Mouse (Mus musculus): Measurements from ENCODE around the gene Thap7. TPM values are rescaled to one million over a fixed set of nuclear protein-coding genes. Genes with fewer than 3 reads are reported as not detected.

Gene Thap7
- total and polyA plus RNA-seq, 2 experiments from 2014 or later = 57.1 to 65.5 TPM

- Histone ChIP-seq H3K4me1 (ENCODE audit: insufficient read depth, low read length) (no peaks in the 10 kb centered on the region), H3K27me3 (ENCODE audit: insufficient read depth, low read length) (no peaks in the 10 kb centered on the region), H3K9ac (replicated peaks; ENCODE audit: low read length, poor library complexity, severe bottlenecking) (no peak overlapping the region), H3K36me3 (ENCODE audit: insufficient read depth, low read length) (peaks cover 4% of the 10 kb centered on the region; the same call in 1 of the 2 replicates), H3K27ac (ENCODE audit: low read depth, low read length) (no peak overlapping the region), H3K4me2 (ENCODE audit: low read depth, low read length, poor library complexity, severe bottlenecking) (no peak overlapping the region), H3K4me3 (ENCODE audit: low read depth, low read length) (no peak overlapping the region), H3K9me3 (ENCODE audit: low read length) (no peaks in the 10 kb centered on the region)
- no peak for TF ChIP-seq CTCF (IDR thresholded peaks at IDR 0.05)
- WGBS = 53% methylated on average over 4 of the region's 4 CpGs
- DNase-seq (ENCODE audit: low spot score) (no peak), ATAC-seq (ENCODE audit: low FRiP score) (no peak)
Observed at GRCm38 (mm10) chr16:17478331-17478943, 52.5 kb downstream of the Thap7 start.

Other genes starting within 250 kb of the Thap7 start
- 7.3 and 9.4 TPM in 2 replicates for gene Serpind1, start 199.8 kb downstream of the Thap7 start, total RNA-seq (2014; rRNA removed)
- gene Serpind1, start 199.8 kb downstream of the Thap7 start, polyA plus RNA-seq (2015; fragmentation: Nextera tagmentation; extraction: Ambion mirVana) = 9.4 and 10.0 TPM in 2 replicates
- gene Snap29, start 125.2 kb downstream of the Thap7 start, total RNA-seq (2014; rRNA removed) = 40.5 and 42.5 TPM in 2 replicates
- gene Snap29, start 125.2 kb downstream of the Thap7 start, polyA plus RNA-seq (2015; fragmentation: Nextera tagmentation; extraction: Ambion mirVana) = 14.5 and 16.2 TPM in 2 replicates
- 122 and 135 TPM in 2 replicates for gene Pi4ka, start 124.8 kb downstream of the Thap7 start, total RNA-seq (2014; rRNA removed)
- 46.5 and 49.3 TPM in 2 replicates for gene Pi4ka, start 124.8 kb downstream of the Thap7 start, polyA plus RNA-seq (2015; fragmentation: Nextera tagmentation; extraction: Ambion mirVana)
- gene Crkl, start 79.1 kb downstream of the Thap7 start, total RNA-seq (2014; rRNA removed) = 47.8 and 54.4 TPM in 2 replicates
- gene Crkl, start 79.1 kb downstream of the Thap7 start, polyA plus RNA-seq (2015; fragmentation: Nextera tagmentation; extraction: Ambion mirVana) = 58.2 and 61.1 TPM in 2 replicates
- 16.2 and 23.2 TPM in 2 replicates for gene Aifm3, start 41.5 kb downstream of the Thap7 start, total RNA-seq (2014; rRNA removed)
- gene Aifm3, start 41.5 kb downstream of the Thap7 start, polyA plus RNA-seq (2015; fragmentation: Nextera tagmentation; extraction: Ambion mirVana) = 12.5 and 14.1 TPM in 2 replicates
- gene Lztr1, start 22.4 kb downstream of the Thap7 start, total RNA-seq (2014; rRNA removed) = 221 and 264 TPM in 2 replicates
- 94.0 and 104 TPM in 2 replicates for gene Lztr1, start 22.4 kb downstream of the Thap7 start, polyA plus RNA-seq (2015; fragmentation: Nextera tagmentation; extraction: Ambion mirVana)
- 1.1 and 2.9 TPM in 2 replicates for gene Lrrc74b, start 30.1 kb upstream of the Thap7 start, total RNA-seq (2014; rRNA removed)
- gene Lrrc74b, start 30.1 kb upstream of the Thap7 start, polyA plus RNA-seq (2015; fragmentation: Nextera tagmentation; extraction: Ambion mirVana) = 2.1 and 2.5 TPM in 2 replicates
- gene P2rx6, start 30.7 kb upstream of the Thap7 start, total RNA-seq (2014; rRNA removed) = 1.1 and 2.6 TPM in 2 replicates
- gene P2rx6, start 30.7 kb upstream of the Thap7 start, polyA plus RNA-seq (2015; fragmentation: Nextera tagmentation; extraction: Ambion mirVana) = 2.9 TPM in 2 replicates
- gene Slc7a4, start 52.1 kb upstream of the Thap7 start, total RNA-seq (2014; rRNA removed) = 69.7 and 76.6 TPM in 2 replicates
- 45.7 and 46.5 TPM in 2 replicates for gene Slc7a4, start 52.1 kb upstream of the Thap7 start, polyA plus RNA-seq (2015; fragmentation: Nextera tagmentation; extraction: Ambion mirVana)
- 49.9 and 58.5 TPM in 2 replicates for gene Smpd4, start 88.2 kb upstream of the Thap7 start, total RNA-seq (2014; rRNA removed)
- gene Smpd4, start 88.2 kb upstream of the Thap7 start, polyA plus RNA-seq (2015; fragmentation: Nextera tagmentation; extraction: Ambion mirVana) = 23.4 and 24.7 TPM in 2 replicates
- 22.5 and 25.3 TPM in 2 replicates for gene Ccdc74a, start 115.3 kb upstream of the Thap7 start, total RNA-seq (2014; rRNA removed)
- 30.8 and 35.5 TPM in 2 replicates for gene Ccdc74a, start 115.3 kb upstream of the Thap7 start, polyA plus RNA-seq (2015; fragmentation: Nextera tagmentation; extraction: Ambion mirVana)
- 58.3 and 60.7 TPM in 2 replicates for gene Med15, start 201.8 kb upstream of the Thap7 start, total RNA-seq (2014; rRNA removed)
- 43.0 and 49.3 TPM in 2 replicates for gene Med15, start 201.8 kb upstream of the Thap7 start, polyA plus RNA-seq (2015; fragmentation: Nextera tagmentation; extraction: Ambion mirVana)
- 150 and 156 TPM in 2 replicates for gene Klhl22, start 228.5 kb upstream of the Thap7 start, total RNA-seq (2014; rRNA removed)
- 79.3 and 82.6 TPM in 2 replicates for gene Klhl22, start 228.5 kb upstream of the Thap7 start, polyA plus RNA-seq (2015; fragmentation: Nextera tagmentation; extraction: Ambion mirVana)

Data from midbrain, postnatal 0 days (tissue).